Mouse (Mus musculus): ENCODE data around the gene Osbpl10. TPM values are rescaled to one million over a fixed set of nuclear protein-coding genes. Genes with fewer than 3 reads are reported as not detected.

The Osbpl10 gene
- total and polyA plus RNA-seq, 2 experiments from 2014 or later, result 0.36 to 2.9 TPM

GRCm38 (mm10) chr9:115210535-115210934 is 232.2 kb downstream of the Osbpl10 start:
- 90% methylated on average over 12 of the region's 12 CpGs for WGBS
- H3K4me3 ChIP-seq (ENCODE audit: low read depth, low read length), result no peak overlapping the region
- no peak for ATAC-seq (ENCODE audit: insufficient read depth, low read depth)
- no peak overlapping the region for H3K27ac ChIP-seq (ENCODE audit: low read depth)
- H3K4me1 ChIP-seq (ENCODE audit: control insufficient read depth, insufficient read depth), result peaks cover 7% of the 10 kb centered on the region; the same call in 1 of the 2 replicates
- TF ChIP-seq EP300 (IDR thresholded peaks at IDR 0.05; ENCODE audit: low read depth) (no peak), CTCF (IDR thresholded peaks at IDR 0.05; ENCODE audit: low read depth) (no peak)
- H3K4me2 ChIP-seq (ENCODE audit: low read depth, low read length), result no peak overlapping the region
- no peaks in the 10 kb centered on the region for H3K36me3 ChIP-seq (replicated peaks; ENCODE audit: control insufficient read depth, insufficient read depth, low read length)
- H3K9me3 ChIP-seq (replicated peaks; ENCODE audit: control insufficient read depth, low read length), result no peaks in the 10 kb centered on the region
- no peak overlapping the region for H3K9ac ChIP-seq (replicated peaks; ENCODE audit: low read depth, low read length)
- no peak for DNase-seq (ENCODE audit: low spot score)
- no peaks in the 10 kb centered on the region for H3K27me3 ChIP-seq (ENCODE audit: control insufficient read depth, insufficient read depth, low read length)

DNA sequence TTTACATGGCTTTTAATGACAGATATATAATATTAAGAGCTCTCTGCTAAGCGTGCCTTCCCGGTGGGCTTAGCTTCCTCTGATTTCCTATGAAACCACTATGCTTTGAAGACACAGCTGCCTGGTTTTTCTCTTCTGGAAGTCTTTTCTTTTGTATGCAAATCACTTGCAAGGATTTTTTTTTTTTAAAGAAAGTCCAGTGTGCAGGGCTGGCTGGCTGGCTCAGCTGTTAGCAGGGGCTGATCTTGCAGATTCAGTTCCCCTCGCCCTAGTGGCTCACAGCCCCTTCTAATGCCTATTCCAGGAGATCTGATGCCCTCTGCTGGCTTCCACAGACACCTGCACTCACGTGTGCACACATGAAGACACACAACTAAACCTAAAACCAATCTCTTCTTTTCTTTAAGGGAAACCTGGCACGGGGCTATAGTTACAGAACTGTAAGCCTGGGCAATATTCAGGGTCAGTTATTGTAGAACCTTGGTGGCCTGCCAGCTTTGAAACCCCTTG is 235.4 kb downstream of the Osbpl10 start:
- 85% methylated on average over 5 of the region's 5 CpGs for WGBS
- no peak for TF ChIP-seq CTCF (IDR thresholded peaks at IDR 0.05; ENCODE audit: low read depth)
- no peak for TF ChIP-seq EP300 (IDR thresholded peaks at IDR 0.05; ENCODE audit: low read depth)
- DNase-seq (ENCODE audit: low spot score), result no peak
- H3K9me3 ChIP-seq (replicated peaks; ENCODE audit: control insufficient read depth, low read length), result no peaks in the 10 kb centered on the region
- no peaks in the 10 kb centered on the region for H3K27me3 ChIP-seq (ENCODE audit: control insufficient read depth, insufficient read depth, low read length)
- no peak overlapping the region for H3K9ac ChIP-seq (replicated peaks; ENCODE audit: low read depth, low read length)
- no peak overlapping the region for H3K4me3 ChIP-seq (ENCODE audit: low read depth, low read length)
- no peaks in the 10 kb centered on the region for H3K4me1 ChIP-seq (ENCODE audit: control insufficient read depth, insufficient read depth)
- no peaks in the 10 kb centered on the region for H3K36me3 ChIP-seq (replicated peaks; ENCODE audit: control insufficient read depth, insufficient read depth, low read length)
- no peak overlapping the region for H3K27ac ChIP-seq (ENCODE audit: low read depth)
- no peak overlapping the region for H3K4me2 ChIP-seq (ENCODE audit: low read depth, low read length)
- ATAC-seq (ENCODE audit: insufficient read depth, low read depth), result no peak

DNA sequence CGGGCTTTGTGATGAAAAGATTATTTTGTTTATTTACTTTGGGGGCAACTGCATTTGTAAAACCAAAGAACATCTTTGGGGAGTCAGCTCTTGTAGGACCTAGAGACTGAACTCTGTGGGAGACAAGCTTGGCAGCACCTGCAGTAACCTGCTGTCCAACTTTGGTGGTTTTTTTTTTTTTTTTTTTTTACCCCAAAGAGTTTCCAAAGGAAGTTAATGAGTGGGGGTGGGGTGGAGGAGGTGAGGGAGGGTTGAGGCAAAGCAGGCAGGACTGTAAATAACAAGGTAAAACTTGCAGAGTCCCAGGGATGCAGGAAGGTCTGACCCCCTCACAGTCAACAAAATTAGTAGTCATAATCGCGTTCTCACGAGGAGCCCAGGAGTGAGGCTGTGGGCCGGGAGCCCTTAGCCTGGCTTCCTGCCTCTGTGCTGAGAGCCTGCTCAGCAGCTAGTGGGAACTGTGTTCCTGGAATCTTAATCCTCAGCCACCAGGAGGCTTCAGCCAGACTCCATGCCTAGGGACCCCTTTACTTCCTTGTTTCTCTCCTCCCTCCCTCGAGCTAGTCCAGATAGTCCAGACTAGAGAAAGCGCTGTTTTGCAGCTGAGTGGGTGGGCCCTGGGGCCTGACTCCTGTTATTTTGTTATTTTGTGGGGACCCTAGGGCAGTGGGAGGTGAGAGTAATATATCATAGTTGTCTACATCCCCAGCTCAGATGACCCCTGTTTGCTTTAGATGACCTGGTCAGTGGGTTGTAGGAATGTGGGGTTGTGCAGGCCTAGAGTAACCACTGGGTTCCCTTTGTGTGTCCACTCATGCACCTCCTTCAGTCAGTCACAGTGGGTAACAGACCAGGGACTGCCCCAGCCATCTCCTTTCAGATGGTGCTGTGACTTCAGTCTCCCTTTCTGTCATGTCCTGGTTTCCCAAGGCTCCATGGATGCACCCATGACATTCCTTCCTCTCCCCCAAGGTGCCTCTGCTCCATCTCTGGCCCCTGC is 236.5 kb downstream of the Osbpl10 start:
- Histone ChIP-seq H3K9me3 (replicated peaks; ENCODE audit: control insufficient read depth, low read length) (no peaks in the 10 kb centered on the region), H3K4me1 (ENCODE audit: control insufficient read depth, insufficient read depth) (no peaks in the 10 kb centered on the region), H3K27me3 (ENCODE audit: control insufficient read depth, insufficient read depth, low read length) (no peaks in the 10 kb centered on the region), H3K4me3 (ENCODE audit: low read depth, low read length) (no peak overlapping the region), H3K9ac (replicated peaks; ENCODE audit: low read depth, low read length) (no peak overlapping the region), H3K36me3 (replicated peaks; ENCODE audit: control insufficient read depth, insufficient read depth, low read length) (no peaks in the 10 kb centered on the region), H3K4me2 (ENCODE audit: low read depth, low read length) (no peak overlapping the region), H3K27ac (ENCODE audit: low read depth) (no peak overlapping the region; the same call in 1 of the 2 replicates)
- WGBS, result 32% methylated on average over 7 of the region's 7 CpGs
- no peak for DNase-seq (ENCODE audit: low spot score)
- no peak for ATAC-seq (ENCODE audit: insufficient read depth, low read depth)
- no peak for TF ChIP-seq CTCF (IDR thresholded peaks at IDR 0.05; ENCODE audit: low read depth)
- no peak for TF ChIP-seq EP300 (IDR thresholded peaks at IDR 0.05; ENCODE audit: low read depth)

DNA sequence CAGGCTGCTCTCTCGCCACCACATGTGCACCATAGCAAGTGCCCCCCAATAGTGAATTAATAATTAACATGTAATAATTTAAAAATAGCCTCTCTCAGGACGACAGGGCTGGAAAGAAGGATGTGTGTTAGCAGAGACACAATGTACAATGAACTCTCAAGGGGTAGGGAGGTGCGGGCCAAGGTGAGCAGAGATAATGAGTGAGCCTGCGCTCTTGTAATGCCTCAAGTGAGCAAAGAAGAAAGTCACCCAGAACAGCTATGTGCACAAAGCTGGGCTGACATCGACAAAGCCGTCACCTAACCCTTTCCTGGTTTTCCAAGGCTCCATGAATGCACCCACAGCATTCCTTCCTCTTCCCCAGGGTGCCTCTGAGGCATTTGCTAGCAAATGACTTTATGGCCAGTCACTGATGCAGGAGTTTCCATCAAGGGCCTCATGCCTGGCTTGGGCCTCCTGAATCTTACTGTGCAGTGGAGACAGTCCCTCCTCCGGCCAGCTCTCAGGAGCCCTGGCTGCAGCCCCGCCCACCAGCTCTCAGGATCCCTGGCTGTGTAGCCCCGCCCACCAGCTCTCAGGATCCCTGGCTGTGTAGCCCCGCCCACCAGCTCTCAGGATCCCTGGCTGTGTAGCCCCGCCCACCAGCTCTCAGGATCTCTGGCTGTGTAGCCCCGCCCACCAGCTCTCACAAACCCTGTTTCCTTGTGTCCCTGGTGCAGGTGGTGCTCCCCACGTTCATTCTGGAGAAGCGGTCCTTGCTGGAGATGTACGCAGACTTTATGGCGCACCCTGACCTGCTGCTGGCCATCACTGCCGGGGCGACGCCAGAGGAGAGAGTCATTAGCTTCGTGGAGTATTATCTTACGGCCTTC is 237.7 kb downstream of the Osbpl10 start:
- Histone ChIP-seq H3K4me3 (ENCODE audit: low read depth, low read length) (no peak overlapping the region), H3K27me3 (ENCODE audit: control insufficient read depth, insufficient read depth, low read length) (no peaks in the 10 kb centered on the region), H3K36me3 (replicated peaks; ENCODE audit: control insufficient read depth, insufficient read depth, low read length) (no peaks in the 10 kb centered on the region), H3K9me3 (replicated peaks; ENCODE audit: control insufficient read depth, low read length) (no peaks in the 10 kb centered on the region), H3K4me1 (ENCODE audit: control insufficient read depth, insufficient read depth) (no peaks in the 10 kb centered on the region), H3K4me2 (ENCODE audit: low read depth, low read length) (no peak overlapping the region), H3K27ac (ENCODE audit: low read depth) (no peak overlapping the region), H3K9ac (replicated peaks; ENCODE audit: low read depth, low read length) (no peak overlapping the region)
- DNase-seq (ENCODE audit: low spot score) (no peak), ATAC-seq (ENCODE audit: insufficient read depth, low read depth) (no peak)
- WGBS, result 42% methylated on average over 21 of the region's 21 CpGs
- TF ChIP-seq EP300 (IDR thresholded peaks at IDR 0.05; ENCODE audit: low read depth) (no peak), CTCF (IDR thresholded peaks at IDR 0.05; ENCODE audit: low read depth) (no peak)

GRCm38 (mm10) chr9:115217984-115218383 is 239.6 kb downstream of the Osbpl10 start:
- Histone ChIP-seq H3K4me1 (ENCODE audit: control insufficient read depth, insufficient read depth) (no peaks in the 10 kb centered on the region), H3K4me3 (ENCODE audit: low read depth, low read length) (no peak overlapping the region), H3K9me3 (replicated peaks; ENCODE audit: control insufficient read depth, low read length) (no peaks in the 10 kb centered on the region), H3K36me3 (replicated peaks; ENCODE audit: control insufficient read depth, insufficient read depth, low read length) (no peaks in the 10 kb centered on the region), H3K9ac (replicated peaks; ENCODE audit: low read depth, low read length) (no peak overlapping the region), H3K27me3 (ENCODE audit: control insufficient read depth, insufficient read depth, low read length) (no peaks in the 10 kb centered on the region), H3K4me2 (ENCODE audit: low read depth, low read length) (no peak overlapping the region), H3K27ac (ENCODE audit: low read depth) (no peak overlapping the region)
- 39% methylated on average over 9 of the region's 9 CpGs for WGBS
- TF ChIP-seq CTCF (IDR thresholded peaks at IDR 0.05; ENCODE audit: low read depth) (no peak), EP300 (IDR thresholded peaks at IDR 0.05; ENCODE audit: low read depth) (no peak)
- no peak for ATAC-seq (ENCODE audit: insufficient read depth, low read depth)
- DNase-seq (ENCODE audit: low spot score), result no peak

Data from heart, postnatal 0 days (tissue).